Mouse (Mus musculus) B cell, adult (primary cell): Measurements from ENCODE around the gene Pspn. TPM values are rescaled to one million over a fixed set of nuclear protein-coding genes. Genes with fewer than 3 reads are reported as not detected.

Experiments used
- total RNA-seq: library from RNA; stranded (reverse); gene quantifications from 4 replicates; pipeline ENCODE4 v1.2.4, GENCODE M21; 2023; ENCODE audit not compliant: inconsistent age

The Pspn gene
- 1.7 to 2.1 TPM in 2 of 4 replicates, not detected in the others for total RNA-seq

GRCm38 (mm10) chr17:56999968-57000609 is at the start of gene Pspn:
Gene Pspn, minus strand, starts transcription at chr17:57000018.

GRCm38 (mm10) chr17:57041554-57041953 is 41.7 kb upstream of the Pspn start, which contains the start of gene Slc25a41:
Gene Slc25a41, minus strand, starts transcription at chr17:57041654.

GRCm38 (mm10) chr17:57030931-57031660 is 31.3 kb upstream of the Pspn start, which contains the start of gene Khsrp:
Gene Khsrp, minus strand, starts transcription at chr17:57031522.

GRCm38 (mm10) chr17:57011236-57012141 is 11.7 kb upstream of the Pspn start, which contains the start of the genes Gtf2f1 and Gm17949:
Gene Gtf2f1, minus strand, starts transcription at chr17:57011288.
Gene Gm17949, plus strand, starts transcription at chr17:57011469.

GRCm38 (mm10) chr17:56997029-56997667 is 2.7 kb downstream of the Pspn start, which contains the start of gene Alkbh7:
Gene Alkbh7, plus strand, starts transcription at chr17:56997339.

GRCm38 (mm10) chr17:56990115-56990746 is 9.6 kb downstream of the Pspn start, which contains the start of gene Clpp:
Gene Clpp, plus strand, starts transcription at chr17:56990305.

GRCm38 (mm10) chr17:56982013-56982412 is 17.8 kb downstream of the Pspn start, which contains the start of gene Acer1:
Gene Acer1, minus strand, starts transcription at chr17:56982126.

Other genes with a start within 250 kb of the Pspn start
- gene Nrtn, start 242.5 kb downstream of the Pspn start, total RNA-seq: not detected in 4 replicates
- 76.9 to 84.0 TPM (median 81.5 TPM) in 4 replicates for gene Dus3l, start 235.3 kb downstream of the Pspn start, total RNA-seq
- 0.35 to 1.5 TPM (median 1.3 TPM) in 4 replicates for gene Prr22, start 229.8 kb downstream of the Pspn start, total RNA-seq
- gene Rfx2, start 169.0 kb downstream of the Pspn start, total RNA-seq: 11.4 to 13.3 TPM (median 11.9 TPM) in 4 replicates
- not detected in 4 replicates for gene Acsbg2, start 125.6 kb downstream of the Pspn start, total RNA-seq
- not detected in 4 replicates for gene 1700061G19Rik, start 124.5 kb downstream of the Pspn start, total RNA-seq
- gene Mllt1, start 64.6 kb downstream of the Pspn start, total RNA-seq: 35.8 to 37.4 TPM (median 36.8 TPM) in 4 replicates
- not detected in 4 replicates for gene Acer1, start 17.9 kb downstream of the Pspn start, total RNA-seq
- 28.2 to 36.9 TPM (median 32.1 TPM) in 4 replicates for gene Clpp, start 9.7 kb downstream of the Pspn start, total RNA-seq
- 11.9 to 19.9 TPM (median 17.6 TPM) in 4 replicates for gene Alkbh7, start 2.7 kb downstream of the Pspn start, total RNA-seq
- 62.0 to 67.8 TPM (median 67.0 TPM) in 4 replicates for gene Gtf2f1, start 11.3 kb upstream of the Pspn start, total RNA-seq
- 0.48 TPM in 1 of 4 replicates, not detected in the others for gene Gm17949, start 11.5 kb upstream of the Pspn start, total RNA-seq
- gene Khsrp, start 31.5 kb upstream of the Pspn start, total RNA-seq: 135 to 137 TPM (median 137 TPM) in 4 replicates
- gene Slc25a41, start 41.6 kb upstream of the Pspn start, total RNA-seq: not detected in 4 replicates
- 12.1 to 17.9 TPM (median 15.4 TPM) in 4 replicates for gene Crb3, start 59.1 kb upstream of the Pspn start, total RNA-seq
- gene Slc25a23, start 59.8 kb upstream of the Pspn start, total RNA-seq: 15.2 to 25.1 TPM (median 18.8 TPM) in 4 replicates
- gene Dennd1c, start 78.5 kb upstream of the Pspn start, total RNA-seq: 148 to 162 TPM (median 151 TPM) in 4 replicates
- gene Tubb4a, start 87.8 kb upstream of the Pspn start, total RNA-seq: 0.22 to 0.36 TPM (median 0.24 TPM) in 3 of 4 replicates, not detected in the other
- gene Tnfsf9, start 105.3 kb upstream of the Pspn start, total RNA-seq: 0.93 to 1.2 TPM in 2 of 4 replicates, not detected in the others
- not detected in 4 replicates for gene Cd70, start 149.8 kb upstream of the Pspn start, total RNA-seq
- gene Tnfsf14, start 194.2 kb upstream of the Pspn start, total RNA-seq: 0.36 TPM in 1 of 4 replicates, not detected in the others
- 1.1 to 5.8 TPM (median 4.2 TPM) in 4 replicates for gene C3, start 228.1 kb upstream of the Pspn start, total RNA-seq
- 54.2 to 60.2 TPM (median 57.3 TPM) in 4 replicates for gene Gpr108, start 248.4 kb upstream of the Pspn start, total RNA-seq
- gene Trip10, start 249.4 kb upstream of the Pspn start, total RNA-seq: 8.7 to 10.7 TPM (median 9.5 TPM) in 4 replicates